Mouse (Mus musculus) large intestine, adult 2 months (tissue): Measurements from ENCODE around the gene Gatad2a. TPM values are rescaled to one million over a fixed set of nuclear protein-coding genes. Genes with fewer than 3 reads are reported as not detected.
"Not testable (repeated sequence)": the region's sequence is repeated elsewhere in the genome, so short reads cannot be mapped to it uniquely, and the experiment has no call there.

ENCODE experiments used
- DNase-seq: peaks from one replicate; pipeline ENCODE4 v3.0.0-alpha.2; 2012; ENCODE audit warnings: low read depth, low spot score
- WGBS: fragments of 180-500 bp; shearing (Covaris S2); methylation state at CpG from one replicate; pipeline ENCODE4 v1.1.7; 2018; 5-methylcytosine and 5-hydroxymethylcytosine counted together
- polyA plus RNA-seq: library from polyadenylated mRNA; depleted of rRNA; stranded (reverse); fragments of >200 nt; gene quantifications from 2 replicates; pipeline ENCODE4 v1.2.3, GENCODE M21; 2012

The Gatad2a gene
- polyA plus RNA-seq, 1 experiment = 45.2 TPM

DNA sequence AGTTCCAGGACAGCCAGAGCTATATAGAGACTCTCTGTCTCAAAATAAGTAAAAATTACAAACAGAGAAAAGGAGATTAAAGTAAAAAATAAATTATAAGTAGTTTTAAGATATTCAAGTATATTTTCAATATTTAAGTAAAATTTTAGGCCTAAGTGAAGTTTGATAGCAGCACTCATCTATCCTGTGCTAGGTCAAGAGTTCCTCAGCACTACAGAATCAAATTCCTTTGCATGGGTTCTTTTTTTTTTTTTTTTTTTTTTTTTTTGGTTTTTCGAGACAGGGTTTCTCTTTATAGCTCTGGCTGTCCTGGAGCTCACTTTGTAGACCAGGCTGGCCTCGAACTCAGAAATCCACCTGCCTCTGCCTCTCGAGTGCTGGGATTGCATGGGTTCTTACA lies 53.7 kb downstream of the Gatad2a start:
- DNase-seq = not testable (repeated sequence)
- 74% methylated on average over 3 of the region's 3 CpGs for WGBS

DNA sequence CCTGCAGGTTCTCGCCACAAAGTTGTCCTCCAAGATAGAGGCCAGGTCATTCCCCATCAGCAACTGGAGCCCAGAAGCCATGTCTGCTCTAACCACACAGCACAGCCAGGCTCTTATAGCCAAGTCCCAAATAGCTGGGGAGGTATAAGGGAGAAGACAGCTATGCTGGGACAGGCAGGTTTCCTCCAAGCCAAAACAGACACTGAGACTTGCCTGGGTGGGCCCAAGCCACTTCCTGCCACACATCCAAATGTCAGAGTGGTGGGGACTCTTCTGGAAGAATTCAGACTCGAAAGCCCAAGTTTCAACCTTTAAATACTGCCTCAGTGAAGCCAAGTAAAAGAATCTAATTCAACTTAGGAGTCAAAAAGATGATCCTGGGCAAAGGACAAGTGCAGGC lies 55.8 kb downstream of the Gatad2a start:
- no peak for DNase-seq
- 85% methylated on average over 2 of the region's 2 CpGs for whole genome bisulfite sequencing

DNA sequence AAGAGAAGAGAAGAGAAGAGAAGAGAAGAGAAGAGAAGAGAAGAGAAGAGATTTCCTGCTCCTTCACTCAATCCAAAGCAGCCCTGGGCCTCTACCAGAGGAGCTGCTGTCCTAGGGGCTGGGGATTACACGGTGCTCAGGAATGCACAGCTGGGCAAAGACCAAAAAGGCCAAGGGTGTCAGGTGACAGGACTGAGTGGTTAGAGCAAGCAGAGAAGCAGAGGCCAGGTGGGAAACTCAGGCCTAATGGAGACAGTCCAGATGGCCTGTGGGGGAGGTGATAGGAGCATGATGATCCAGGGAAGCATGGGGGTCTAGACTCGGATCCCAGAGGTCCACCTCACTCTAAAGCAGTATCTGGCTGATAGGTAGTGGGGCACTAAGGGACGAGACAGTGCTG lies 56.6 kb downstream of the Gatad2a start:
- DNase-seq = no peak

DNA sequence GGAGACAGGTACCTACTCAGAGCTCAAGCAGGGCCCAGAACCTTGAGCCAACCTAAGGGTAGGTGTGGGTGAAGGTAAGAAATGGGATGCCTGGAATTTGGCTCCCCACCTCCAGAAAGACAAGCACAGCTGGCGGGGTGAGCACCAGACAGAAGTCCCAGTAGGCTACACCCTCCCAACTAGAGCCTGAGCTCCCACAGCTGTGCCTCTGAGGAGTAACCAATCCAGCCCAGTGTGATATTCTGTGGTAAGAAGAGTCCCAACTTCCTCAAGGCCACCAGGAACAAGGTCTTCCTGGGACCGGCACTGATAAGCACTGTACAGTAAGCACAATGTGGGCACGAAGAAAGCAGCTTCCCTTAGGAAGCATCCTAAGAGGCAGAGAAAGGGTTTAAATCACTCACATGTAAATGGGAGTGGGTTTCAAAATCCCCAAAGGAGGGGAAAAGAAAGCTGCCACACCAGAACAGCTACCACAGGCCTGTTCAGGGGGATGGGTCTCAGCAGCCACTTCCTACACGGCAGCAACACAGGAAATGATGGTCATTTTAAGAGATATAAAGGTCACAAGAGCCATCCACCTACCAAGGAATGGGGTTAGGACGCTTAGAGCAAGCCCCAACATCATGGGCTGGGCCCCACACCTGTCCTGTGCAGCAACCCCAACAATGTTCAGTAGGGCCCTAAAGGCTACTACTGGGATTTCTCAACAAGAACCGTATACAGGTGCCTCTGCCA lies 57.8 kb downstream of the Gatad2a start:
- whole genome bisulfite sequencing = 66% methylated on average over 6 of the region's 6 CpGs
- DNase-seq = no peak

More for the DNA sequence above, 56.6 kb downstream of the Gatad2a start:
- 39% methylated on average over 3 of the region's 3 CpGs for WGBS

DNA sequence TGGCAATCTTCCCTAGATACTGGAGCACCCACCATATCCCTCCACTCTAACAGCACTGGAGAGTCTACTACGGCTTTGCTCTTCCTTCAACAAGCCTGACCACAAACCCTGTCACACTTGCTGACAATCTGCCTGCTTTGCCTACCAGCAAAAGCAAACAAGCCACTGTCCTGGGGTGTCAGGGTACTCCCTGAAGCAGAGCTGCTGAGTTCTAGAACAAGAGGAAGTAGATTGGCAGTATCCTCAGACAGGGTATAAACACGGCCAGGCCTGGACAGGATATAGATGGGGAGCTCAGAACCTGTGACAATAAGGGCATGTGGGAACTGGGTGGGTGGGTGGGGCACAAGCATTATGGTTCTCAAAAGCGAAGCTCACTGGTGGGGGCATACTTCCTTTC lies 58.7 kb downstream of the Gatad2a start:
- no peak for DNase-seq
- whole genome bisulfite sequencing = 71% methylated on average over 3 of the region's 3 CpGs

DNA sequence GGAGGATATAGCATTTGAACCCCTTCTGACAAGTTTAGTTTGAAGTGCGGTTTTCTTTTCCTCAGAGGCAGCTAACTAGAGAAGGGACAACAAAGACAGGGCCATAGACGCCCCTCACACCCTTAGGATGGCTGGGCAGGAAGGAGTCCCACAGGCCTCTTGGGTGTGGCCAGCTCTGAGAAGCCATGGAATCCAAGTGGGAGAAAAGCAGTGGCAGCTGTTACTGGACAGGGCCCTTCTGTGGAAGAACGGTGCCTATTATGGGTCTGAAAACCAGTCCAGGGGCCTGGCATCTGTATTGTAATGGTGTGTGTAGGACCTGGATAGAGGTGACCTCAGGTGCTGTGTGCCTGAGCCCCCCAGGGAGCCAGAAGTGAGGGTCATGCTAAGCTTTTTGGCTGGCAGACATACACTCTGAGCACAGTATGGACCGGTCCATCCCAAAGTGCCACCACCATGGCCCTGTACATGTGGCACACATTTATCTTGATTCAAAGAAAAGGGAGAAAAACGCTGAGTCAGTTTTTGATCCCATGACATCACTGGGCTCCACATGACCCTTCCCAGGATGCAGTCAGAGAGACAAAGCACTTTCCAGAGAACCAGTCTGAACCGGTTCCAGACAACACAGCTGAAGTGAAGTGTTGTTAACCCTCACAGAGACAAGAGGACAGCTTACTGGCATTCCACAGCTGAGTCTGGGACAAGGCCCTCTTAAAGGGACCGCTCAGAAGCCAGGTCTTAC lies 60.0 kb downstream of the Gatad2a start:
- WGBS = 55% methylated on average over 7 of the region's 7 CpGs
- no peak for DNase-seq

DNA sequence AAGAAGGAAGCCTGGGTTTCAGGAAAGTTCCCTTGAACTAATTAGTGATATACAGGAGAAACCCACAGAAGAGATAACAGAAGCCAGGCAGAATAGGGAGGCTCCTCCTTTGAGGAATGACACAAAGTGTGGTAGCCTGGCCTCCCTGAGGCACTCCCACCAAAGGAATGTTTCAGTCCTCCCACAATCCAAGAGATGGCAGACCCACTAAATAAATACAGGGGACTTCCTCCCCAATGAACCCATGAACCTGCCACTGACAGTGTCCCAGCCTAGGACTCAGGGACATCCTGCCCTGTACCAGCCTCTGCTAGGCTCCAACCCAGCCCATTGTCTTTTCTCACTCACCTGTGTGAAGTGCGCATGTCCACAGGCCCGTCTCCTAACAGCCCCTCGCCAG lies 60.8 kb downstream of the Gatad2a start:
- DNase-seq = no peak
- WGBS = 87% methylated on average over 3 of the region's 3 CpGs

DNA sequence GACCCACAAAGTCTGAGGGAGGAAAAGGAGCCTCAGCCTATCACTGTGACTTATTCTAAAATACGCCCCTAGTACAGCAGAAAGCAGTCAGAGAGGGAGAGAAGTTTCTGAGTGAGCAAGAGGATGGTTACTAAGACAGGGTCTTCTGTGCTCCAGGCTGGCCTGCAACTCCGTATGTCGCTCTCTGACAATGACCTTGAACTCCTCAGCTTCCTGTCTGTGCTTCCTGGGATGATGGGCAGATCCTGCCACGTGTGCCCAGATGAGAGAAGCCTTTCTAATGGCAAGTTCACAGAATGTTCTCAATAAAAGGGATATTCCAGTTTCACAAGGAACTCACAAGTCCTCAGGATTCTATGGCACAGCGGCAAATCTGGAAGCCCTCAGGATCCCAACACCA lies 61.6 kb downstream of the Gatad2a start:
- no peak for DNase-seq
- 81% methylated on average over 5 of the region's 5 CpGs for WGBS

DNA sequence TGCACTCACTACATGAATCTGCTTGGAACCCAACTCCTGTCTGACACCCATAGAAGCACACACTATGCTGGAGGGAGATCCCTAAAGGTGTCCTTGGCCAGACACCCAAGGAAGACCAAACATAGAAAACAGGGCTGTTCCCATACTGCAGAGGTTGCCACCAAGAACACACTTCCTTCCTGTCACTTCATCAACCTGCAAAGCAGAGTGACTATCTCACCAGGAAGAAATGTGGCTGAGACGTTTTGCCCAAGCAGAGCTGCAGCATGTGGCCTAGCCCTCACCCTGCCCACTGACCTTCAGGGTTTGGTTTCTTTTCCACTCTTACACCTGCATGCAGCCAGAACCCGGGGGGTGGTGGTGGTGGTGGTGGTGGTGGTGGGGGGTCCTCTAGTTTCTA lies 62.4 kb downstream of the Gatad2a start:
- no peak for DNase-seq
- WGBS = 55% methylated on average over 2 of the region's 2 CpGs

DNA sequence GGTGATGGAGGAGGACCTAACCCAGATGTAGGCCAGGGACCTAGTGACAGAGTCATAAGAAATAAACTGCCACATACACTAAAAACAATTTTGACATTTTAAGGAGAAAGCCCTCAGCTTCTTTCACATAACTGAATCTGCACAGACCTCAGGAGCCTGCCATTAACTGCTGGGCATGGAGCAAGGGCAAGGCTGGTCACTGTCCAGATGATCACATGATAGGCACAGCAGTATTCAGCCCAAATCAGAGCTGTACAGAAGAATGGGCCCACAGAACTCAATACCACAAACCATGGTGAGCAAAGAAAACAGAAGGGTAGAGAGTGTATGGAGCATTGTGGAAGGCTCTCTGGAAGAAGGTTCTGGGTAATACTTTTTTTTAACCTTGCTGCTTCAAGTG lies 69.3 kb downstream of the Gatad2a start:
- no peak for DNase-seq

DNA sequence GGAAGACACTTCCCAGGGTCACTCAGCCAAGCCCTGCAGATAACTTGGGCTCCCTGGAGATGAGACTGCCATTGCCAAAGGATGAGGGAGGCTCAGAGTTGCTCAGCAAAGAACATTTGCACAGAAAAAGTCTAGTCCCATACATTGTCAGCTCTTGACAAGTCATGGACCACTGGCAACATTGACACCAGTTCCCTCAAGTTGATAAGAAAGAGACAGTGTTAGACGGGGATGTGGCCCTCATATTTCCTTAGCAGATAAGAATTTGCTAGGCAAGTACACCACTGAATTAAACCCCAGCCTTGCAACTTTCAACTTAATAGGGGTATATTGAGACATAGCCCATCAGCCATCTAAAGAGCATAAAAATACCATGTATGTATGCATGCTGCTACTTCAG lies 72.2 kb downstream of the Gatad2a start:
- WGBS = 88% methylated on average over 1 of the region's 1 CpGs
- no peak for DNase-seq

DNA sequence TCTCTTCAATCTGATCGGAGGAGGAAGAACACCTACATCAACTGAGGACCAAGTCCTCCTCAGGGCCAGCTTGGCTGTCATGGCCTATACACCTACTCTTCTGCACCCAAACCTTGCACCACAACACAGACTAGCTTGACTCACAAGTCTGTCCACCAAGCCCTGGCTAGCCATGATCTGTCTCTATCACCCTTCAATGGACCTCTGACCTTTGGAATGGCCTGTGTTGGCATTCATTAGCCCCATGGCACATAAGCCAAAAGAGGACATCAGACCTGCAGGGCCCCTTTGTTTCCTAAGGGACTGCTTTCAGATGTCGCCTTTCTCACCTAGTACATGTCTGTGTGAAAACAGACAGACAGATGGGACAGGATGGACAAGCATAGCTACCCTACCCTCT lies 75.0 kb downstream of the Gatad2a start:
- WGBS = 75% methylated on average over 2 of the region's 2 CpGs
- no peak for DNase-seq

DNA sequence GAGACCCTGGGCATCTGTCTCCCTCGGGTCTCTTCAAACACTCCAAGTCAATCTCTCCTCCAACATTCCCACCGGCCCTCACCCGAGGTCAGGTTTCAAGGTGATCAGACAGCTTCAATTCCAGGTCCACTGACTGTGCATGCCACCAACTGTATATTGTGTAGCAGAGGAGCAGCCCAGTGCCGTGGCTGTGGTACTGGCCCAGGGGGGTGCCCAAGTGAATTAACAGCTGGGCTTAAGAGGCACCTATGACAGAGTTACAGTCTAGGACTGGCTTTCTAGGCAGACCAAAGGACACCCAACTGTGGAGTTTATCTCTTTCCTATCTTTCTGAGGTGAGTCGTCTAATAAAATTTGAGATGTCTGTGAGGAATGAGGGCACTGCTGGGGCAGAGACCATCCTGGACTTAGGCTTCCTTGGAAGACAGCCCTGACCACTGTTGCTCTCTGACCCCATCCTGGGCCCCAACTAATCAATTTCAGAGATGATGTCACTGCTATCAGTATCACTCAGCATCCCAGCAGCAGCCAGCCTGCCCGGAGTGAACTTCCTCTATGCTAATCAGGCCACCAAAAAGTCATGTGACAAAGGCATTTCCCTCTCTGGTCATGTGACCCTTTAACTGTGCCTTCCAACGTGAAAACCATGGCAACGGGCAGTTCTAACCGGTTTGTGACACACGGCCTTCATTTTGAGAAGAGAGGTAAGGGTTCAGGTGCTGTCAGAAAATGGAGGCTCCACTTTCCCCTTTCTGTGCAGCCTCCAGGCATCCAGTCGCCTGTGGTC lies 76.1 kb downstream of the Gatad2a start:
- DNase-seq = no peak
- 36% methylated on average over 11 of the region's 11 CpGs for WGBS

DNA sequence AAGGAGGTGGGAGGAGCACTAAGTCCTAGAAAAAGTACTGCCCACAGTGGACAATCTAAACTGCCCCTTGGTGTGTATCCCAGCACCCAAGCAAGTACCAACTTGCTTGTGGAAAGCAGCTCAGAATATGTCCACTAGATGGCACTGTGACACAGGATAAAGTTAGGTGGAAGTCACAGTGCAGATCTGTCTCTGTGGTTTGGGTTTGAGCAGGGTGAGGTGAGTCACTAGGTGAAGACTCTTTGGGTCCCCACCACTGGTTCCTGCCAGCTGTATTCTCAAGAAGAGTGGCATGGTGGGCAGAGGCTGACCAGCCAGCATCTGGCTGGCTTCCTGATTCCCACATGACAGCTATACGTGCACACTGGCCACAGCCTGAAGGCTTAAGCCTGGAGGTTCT lies 77.2 kb downstream of the Gatad2a start:
- DNase-seq = peak; percentile 63

DNA sequence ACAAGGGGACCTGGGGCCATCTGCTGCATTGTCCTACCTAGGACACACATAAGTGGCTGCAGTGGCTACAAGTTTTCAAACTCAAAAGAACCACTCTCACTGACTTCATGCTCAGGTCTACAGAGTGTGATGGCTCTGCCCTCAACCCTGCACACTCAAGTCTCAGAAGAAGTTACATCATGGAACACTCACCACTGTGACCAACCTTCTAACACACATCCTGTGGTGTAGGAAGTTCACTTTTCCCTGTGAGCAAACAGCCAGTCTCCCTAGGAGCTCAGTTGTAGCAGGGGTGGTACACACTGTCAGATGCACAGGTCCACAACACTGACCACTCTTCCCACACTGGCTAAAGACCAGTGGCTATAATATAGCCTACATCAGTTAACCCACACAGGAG lies 77.7 kb downstream of the Gatad2a start:
- DNase-seq = no peak

More for the DNA sequence above, 77.2 kb downstream of the Gatad2a start:
- WGBS = 57% methylated on average over 1 of the region's 1 CpGs

DNA sequence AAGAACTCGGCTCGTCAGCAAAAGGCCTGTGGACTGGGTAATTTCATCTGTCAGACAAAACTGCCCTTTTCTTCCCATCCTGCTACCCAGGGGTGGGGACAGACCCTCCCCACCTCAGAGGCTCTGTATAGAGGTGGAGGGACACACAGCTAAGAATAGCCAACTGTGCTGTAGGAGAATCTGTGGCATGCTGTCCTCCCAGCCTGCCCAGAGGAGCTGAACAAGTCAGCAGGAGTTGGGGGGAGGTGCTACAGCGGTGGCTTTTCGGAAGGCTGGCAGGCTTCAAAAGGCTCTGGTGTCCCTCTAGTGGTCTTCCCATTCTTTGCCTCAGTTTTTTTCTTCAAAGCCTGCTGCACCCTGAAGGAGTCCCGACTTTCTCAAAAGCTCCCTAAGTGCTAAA lies 80.4 kb downstream of the Gatad2a start:
- 71% methylated on average over 5 of the region's 5 CpGs for WGBS
- DNase-seq = no peak

DNA sequence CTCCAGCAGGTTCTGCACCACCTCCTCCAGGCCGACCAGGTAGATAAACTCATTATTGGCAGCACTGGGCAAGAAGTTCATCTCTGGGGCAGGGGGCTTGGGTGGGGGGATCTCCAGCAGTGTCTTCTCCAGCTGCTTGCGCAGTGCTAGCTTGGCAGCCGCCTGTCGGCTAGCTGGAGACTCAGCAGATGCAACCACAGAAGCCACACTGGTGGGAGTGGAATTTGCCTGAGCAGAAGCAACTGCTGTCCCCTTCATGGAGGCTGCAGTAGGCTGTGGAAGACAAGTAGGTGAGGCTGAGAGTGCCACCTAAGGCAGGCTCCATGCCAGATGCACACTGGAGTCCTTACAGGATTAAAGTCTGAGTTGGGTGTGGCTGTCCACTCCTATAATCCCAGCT lies 81.7 kb downstream of the Gatad2a start:
- 83% methylated on average over 4 of the region's 4 CpGs for WGBS
- DNase-seq = no peak

DNA sequence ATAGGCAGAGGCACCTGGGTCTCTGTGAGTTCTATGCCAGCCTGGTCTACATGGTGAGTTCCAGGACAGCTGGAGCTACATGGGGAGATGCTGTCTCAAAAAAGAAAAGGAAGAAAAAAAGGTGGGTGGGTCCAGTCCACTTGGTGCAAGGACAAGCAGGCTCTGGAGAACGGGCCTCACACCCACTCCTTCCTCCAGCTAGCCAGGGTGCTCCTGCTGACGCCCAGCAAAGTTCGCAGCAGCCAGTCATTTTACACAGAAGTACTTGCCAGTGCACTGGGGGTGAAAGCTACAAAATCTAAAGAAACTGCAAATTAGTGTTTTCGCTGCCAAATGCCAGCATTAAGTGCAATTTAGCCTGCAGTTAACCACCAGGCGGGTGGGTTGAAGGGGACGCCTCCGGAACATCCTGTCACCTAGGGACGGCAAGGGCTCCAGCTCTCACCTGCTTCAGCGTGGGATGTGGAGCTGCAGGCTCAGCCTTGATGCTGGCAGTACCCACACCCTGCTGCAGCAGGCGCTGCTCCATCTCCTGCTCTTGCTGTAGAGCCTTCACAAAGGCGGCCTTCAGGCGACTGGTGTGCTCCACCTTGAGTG lies 83.6 kb downstream of the Gatad2a start:
- 89% methylated on average over 12 of the region's 12 CpGs for WGBS
- no peak for DNase-seq

DNA sequence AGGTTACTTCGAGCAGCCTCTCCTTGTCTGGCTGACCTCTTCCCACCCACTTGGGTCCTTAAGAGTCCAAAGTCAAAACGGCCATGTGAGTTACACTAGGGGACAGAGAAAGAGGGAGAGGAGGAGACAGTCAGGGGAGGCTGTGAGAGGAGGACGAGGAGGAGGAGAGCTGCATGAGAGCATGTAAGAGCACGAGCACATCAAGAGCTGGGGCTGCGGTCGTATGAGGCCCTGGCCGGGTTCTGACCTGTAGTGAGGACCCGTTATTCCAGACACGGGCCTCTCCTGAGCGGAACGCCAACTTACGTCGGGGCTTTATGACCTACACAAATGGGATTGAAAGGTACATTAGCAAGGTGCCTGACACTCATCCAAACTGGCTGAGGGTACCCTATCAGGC lies 84.3 kb downstream of the Gatad2a start:
- DNase-seq = no peak
- 91% methylated on average over 13 of the region's 13 CpGs for WGBS

DNA sequence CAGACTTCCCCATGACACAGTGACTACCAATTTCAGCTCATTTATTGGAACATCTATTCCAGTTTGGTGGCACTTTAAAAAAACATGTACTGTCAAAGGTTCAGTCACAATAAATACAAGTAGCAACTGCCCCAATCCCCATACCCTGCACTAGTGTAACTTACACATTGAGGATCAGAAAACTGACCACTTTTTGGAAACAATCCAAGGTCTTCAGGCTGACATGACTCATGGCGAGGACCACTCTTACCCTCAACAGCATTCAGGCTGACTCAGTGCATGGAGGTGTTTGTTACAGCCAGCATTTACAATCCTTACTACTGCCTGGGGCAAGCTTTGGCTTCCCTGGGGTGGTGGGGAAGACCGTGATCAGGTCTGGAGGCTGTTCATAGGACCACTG lies 89.1 kb downstream of the Gatad2a start:
- no peak for DNase-seq
- 84% methylated on average over 2 of the region's 2 CpGs for WGBS
